Mouse (Mus musculus) urinary bladder, postnatal 36 days (tissue): ENCODE measurements around the gene Zic1.

Experiments
- DNase-seq, 2 experiments: peaks; one replicate each; pipeline ENCODE4 v3.0.0; 2022; ENCODE audit warnings: low spot score in 2 of 2, mixed read lengths in 1 of 2

The Zic1 gene

DNA sequence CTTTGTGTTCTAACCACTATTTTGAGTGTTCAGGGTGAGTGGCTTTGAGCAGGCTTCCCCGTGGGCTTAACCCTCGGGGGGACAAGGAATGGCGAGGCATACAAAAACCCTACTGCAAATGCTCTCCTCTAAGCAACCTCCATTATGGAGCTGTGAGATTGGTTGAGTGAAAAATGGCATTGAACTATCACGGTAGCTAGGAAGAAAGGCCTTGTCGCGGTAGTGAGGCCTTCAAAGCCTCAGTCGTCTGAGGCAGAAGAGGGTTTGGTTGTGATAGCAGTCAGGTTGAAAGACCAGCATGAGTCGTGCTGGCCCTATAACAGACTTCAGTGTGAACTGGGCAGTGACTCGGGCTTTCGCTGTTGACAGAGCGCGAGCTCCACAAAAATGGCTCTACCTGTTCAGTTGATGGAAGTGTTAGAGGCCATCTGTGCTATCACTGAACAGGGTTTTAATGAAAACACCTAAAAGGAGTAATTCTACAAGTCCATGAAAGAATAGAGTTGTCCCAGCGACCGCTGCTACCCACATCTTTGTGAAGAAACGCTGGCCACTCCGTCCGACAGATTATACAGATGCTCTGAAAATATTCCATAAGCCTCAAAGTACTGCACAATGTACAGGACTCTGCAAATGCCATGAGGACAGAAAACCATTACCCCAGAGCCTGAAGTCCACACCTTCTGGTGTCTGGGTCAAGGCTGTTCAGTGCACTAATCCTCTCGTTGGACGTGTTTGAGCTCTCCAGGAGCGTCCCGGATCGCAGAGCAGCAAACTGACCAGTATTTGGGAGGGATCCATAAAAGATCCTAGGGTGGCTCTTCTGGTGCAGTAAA lies 11.0 kb downstream of the Zic1 start:
- no peak for DNase-seq

- no peak for DNase-seq
Measured at GRCm38 (mm10) chr9:91353551-91354433, 11.8 kb downstream of the Zic1 start.

DNA sequence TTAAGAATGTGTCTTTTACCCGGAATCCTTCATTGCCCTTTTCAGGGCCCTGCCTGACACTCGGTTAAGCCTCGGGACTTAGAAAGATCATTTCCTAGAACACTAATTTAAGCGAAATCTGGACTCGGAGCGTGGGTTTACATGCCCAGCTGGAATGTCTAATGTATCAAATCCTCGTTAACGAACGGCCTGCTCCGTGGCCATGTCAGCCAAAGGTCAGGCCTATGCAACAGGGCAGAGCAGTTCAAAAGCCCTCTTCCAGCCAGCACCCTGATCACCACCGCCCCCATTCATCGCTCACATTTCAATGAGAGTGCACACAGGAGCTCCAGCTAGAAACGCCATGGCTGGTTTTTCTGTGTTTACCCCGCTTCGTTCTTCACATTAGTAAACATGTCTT lies 12.8 kb downstream of the Zic1 start:
- DNase-seq: no peak

DNA sequence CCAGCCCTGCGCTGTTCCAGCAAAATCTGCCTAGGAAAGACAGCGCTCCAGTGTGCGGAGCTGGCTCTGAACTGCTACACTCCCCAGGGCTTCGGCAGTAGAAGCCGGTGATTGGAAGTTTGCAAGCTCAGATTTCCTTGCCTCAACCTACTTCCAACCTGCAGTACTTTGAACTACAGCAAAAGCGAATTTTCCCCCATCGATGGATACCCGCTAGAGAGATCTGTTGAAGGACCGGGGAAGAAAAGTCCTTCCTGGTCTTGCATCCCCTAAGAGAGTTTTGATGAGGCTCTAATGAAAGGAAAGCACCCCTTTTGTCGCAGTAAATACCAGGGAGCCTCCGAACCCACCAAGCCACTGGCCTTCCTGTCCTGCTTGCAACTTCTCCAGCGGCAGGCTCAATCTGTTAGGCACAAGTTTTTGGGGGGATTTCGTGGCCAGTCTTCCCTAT lies 13.6 kb downstream of the Zic1 start:
- no peak for DNase-seq

DNA sequence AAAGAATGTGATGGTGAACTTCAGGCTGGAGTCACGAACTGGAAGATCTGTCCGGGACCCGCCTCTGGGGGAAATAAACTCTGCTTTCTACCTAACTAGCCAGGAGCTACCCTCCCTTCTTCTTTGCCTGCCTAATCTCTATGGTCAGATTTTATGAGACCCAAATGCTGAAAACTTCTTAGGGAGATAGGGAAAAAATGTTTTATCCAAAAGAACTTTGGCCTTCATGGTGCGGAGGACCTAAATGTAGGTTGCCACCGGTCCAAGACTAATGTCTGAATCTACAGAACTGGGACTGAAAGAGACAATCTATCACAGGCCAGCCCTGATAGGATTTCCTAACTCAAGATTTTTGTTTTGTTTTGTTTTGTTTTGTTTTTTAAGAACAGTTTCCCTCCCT lies 14.2 kb downstream of the Zic1 start:
- no peak for DNase-seq

DNA sequence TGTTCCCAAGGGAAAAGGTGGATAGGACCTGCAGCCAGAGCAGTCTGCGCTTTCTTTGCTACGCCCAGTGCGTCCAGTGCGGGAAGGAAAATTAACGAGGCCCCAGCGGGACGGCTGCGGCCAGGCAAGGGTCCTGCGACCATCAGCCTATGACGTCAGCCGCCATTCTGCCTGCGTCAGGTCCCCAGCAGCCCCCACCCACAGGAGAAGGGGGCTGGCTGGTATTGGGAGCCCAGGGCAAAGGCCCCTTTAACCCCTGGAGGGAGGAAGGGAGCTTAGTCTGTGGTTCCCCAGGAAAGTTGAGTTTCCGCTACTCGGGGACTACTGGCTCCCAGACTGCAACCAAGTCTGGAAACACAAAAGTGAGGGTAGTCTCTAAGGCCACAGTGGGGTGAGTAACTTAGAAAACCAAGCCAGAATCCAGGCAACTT lies 14.7 kb downstream of the Zic1 start:
- DNase-seq: no peak

DNA sequence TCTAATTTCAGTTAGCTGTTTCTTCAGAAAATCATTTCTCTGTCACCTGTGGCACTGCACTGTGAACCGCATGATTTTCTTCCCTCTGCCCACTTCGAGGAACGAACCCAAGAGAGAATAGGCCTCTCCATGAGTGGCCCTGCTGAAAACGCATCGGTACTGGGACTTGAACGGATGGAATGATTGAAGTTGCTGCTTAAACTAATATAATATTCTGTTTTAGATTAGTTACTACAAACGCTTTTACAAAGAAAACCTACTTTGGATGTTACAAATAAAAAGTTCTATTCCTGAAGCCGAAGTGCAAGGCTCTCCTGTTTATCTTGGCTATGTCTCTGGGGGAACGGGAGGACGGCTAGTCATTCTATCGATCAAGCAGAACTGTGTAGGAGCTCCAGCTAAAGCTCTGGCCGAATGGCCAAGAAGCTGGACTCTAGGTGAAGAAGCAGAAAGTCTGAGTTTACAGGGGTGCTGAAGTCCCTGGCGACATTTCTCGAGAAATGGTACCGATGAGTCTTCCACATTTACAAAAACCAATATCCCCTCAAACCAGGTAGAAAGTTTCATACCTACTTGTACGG lies 15.3 kb downstream of the Zic1 start:
- DNase-seq: no peak

GRCm38 (mm10) chr9:91348746-91349145 lies 16.9 kb downstream of the Zic1 start:
- DNase-seq: no peak

DNA sequence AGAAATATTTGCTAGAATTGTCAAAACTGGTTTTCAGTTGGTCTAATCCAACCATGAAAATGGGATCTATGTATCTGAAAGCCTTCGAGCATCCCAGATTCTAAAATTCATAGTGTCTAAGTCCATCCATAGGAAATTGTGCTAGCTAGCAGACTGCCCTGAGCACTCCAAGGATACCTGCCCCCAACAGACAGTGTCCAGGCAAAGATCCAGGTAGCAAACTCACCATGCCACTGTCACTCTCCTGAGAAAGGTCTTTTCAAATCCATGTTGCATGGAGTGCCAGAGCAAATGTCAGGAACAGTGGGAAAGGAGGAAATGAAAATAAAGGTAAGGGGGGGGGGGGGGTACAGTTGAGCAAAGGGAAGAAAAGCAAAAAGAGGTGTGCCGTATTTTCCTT lies 18.0 kb downstream of the Zic1 start:
- DNase-seq: no peak
